ENCODE assay signal across 9 mouse cellular contexts in genomic region chr4:126156617-126157016, GRCm38 (mm10). TPM values are rescaled to one million over a fixed set of nuclear protein-coding genes. Genes with fewer than 3 reads are reported as not detected.
DNase-seq lines count a peak whose midpoint lies in the region; ATAC-seq and TF ChIP-seq lines count a peak whose summit lies in the region.
"Had no signal": no experiment of that assay in that cellular context is flagged by ENCODE, and none has a peak within 500 bp of the region (broad histone marks: within the 10 kb centered on the region; RNA-seq: fewer than 3 reads in every experiment).

No protein-coding gene starts in this region.

- no peak for DNase-seq in lung, embryonic 14.5 days
- no peak for DNase-seq in lung, postnatal 25 days (ENCODE audit: low spot score)
- DNase-seq in limb, embryonic 10.5 days (ENCODE audit: low spot score): no peak
- no peak for DNase-seq in urinary bladder, postnatal 4 days (ENCODE audit: low spot score in 2 of 2)
- DNase-seq in right cerebral cortex, postnatal 14 days: no peak
- DNase-seq in adipocyte (ENCODE audit: low spot score): no peak

- H3K9ac ChIP-seq in lung, embryonic 14.5 days: no peak overlapping the region
- no peak overlapping the region for H3K9ac ChIP-seq in stomach, embryonic 16.5 days (ENCODE audit: low read length)
- H3K9ac ChIP-seq: heart, embryonic 15.5 days had no signal

- no peaks in the 10 kb centered on the region for H3K27me3 ChIP-seq in lung, embryonic 14.5 days (ENCODE audit: insufficient read depth, low read length)
- H3K27me3 ChIP-seq in limb, embryonic 10.5 days (ENCODE audit: low read depth, poor library complexity, severe bottlenecking): no peaks in the 10 kb centered on the region
- H3K27me3 ChIP-seq in stomach, embryonic 16.5 days (ENCODE audit: control insufficient read depth, insufficient read depth, low read length): no peaks in the 10 kb centered on the region

- H3K36me3 ChIP-seq in lung, embryonic 14.5 days (ENCODE audit: insufficient read depth): peaks cover 6% of the 10 kb centered on the region; the same call in 1 of the 2 replicates
- peaks cover 35% of the 10 kb centered on the region for H3K36me3 ChIP-seq in limb, embryonic 10.5 days
- H3K36me3 ChIP-seq in stomach, embryonic 16.5 days (ENCODE audit: control insufficient read depth, insufficient read depth, low read length): 0 out of 2 replicates have a peak, but pooled peaks cover 3% of the 10 kb centered on the region
- H3K36me3 ChIP-seq: heart, embryonic 15.5 days had no signal

- H3K4me3 ChIP-seq in lung, embryonic 14.5 days (ENCODE audit: low read depth, low read length): no peak overlapping the region
- H3K4me3 ChIP-seq in bone marrow macrophage, adult 2 months (ENCODE audit: insufficient read depth, low read length): no peak overlapping the region
- H3K4me3 ChIP-seq in limb, embryonic 10.5 days: no peak overlapping the region
- H3K4me3 ChIP-seq in stomach, embryonic 16.5 days (replicated peaks; ENCODE audit: low read length): no peak overlapping the region
- H3K4me3 ChIP-seq: heart, embryonic 15.5 days had no signal

- ATAC-seq in lung, embryonic 14.5 days (ENCODE audit: insufficient read depth): no peak
- ATAC-seq in stomach, embryonic 16.5 days (ENCODE audit: insufficient read depth, low FRiP score): no peak

- WGBS in lung, embryonic 14.5 days: 59% methylated on average over 5 of the region's 5 CpGs
- 59% methylated on average over 5 of the region's 5 CpGs for WGBS in limb, embryonic 10.5 days
- 62% methylated on average over 5 of the region's 5 CpGs for WGBS in stomach, embryonic 16.5 days

- no peaks in the 10 kb centered on the region for H3K9me3 ChIP-seq in lung, embryonic 14.5 days (ENCODE audit: low read depth, low read length)
- no peaks in the 10 kb centered on the region for H3K9me3 ChIP-seq in limb, embryonic 10.5 days (replicated peaks)
- no peaks in the 10 kb centered on the region for H3K9me3 ChIP-seq in stomach, embryonic 16.5 days (replicated peaks; ENCODE audit: control insufficient read depth, low read length)
- H3K9me3 ChIP-seq: heart, embryonic 15.5 days had no signal

- no peak overlapping the region for H3K4me2 ChIP-seq in lung, embryonic 14.5 days
- no peak overlapping the region for H3K4me2 ChIP-seq in stomach, embryonic 16.5 days (ENCODE audit: low read depth, low read length)
- H3K4me2 ChIP-seq: heart, embryonic 15.5 days had no signal

- H3K4me1 ChIP-seq in lung, embryonic 14.5 days (ENCODE audit: insufficient read depth): peaks cover 11% of the 10 kb centered on the region
- H3K4me1 ChIP-seq in bone marrow macrophage, adult 2 months (ENCODE audit: control insufficient read depth, insufficient read depth, low read length): peaks cover 18% of the 10 kb centered on the region
- peaks cover 38% of the 10 kb centered on the region for H3K4me1 ChIP-seq in limb, embryonic 10.5 days
- H3K4me1 ChIP-seq in stomach, embryonic 16.5 days (ENCODE audit: control insufficient read depth, insufficient read depth, low read length): peaks cover 12% of the 10 kb centered on the region; the same call in 1 of the 2 replicates

- TF ChIP-seq CTCF in lung, embryonic 14.5 days (IDR thresholded peaks at IDR 0.05; ENCODE audit: low read depth): peak; percentile 85
- TF ChIP-seq CTCF in bone marrow macrophage, adult 2 months (IDR thresholded peaks at IDR 0.05; ENCODE audit: low read depth, low read length): peak; percentile 95

- H3K27ac ChIP-seq in lung, embryonic 14.5 days (ENCODE audit: low read depth): peak overlapping the region; percentile 81; the same call in 1 of the 2 replicates
- H3K27ac ChIP-seq in bone marrow macrophage, adult 2 months (ENCODE audit: insufficient read depth, low read depth, low read length): no peak overlapping the region
- H3K27ac ChIP-seq in limb, embryonic 10.5 days: peak overlapping the region; percentile 75; the same call in 1 of the 2 replicates
- H3K27ac ChIP-seq in stomach, embryonic 16.5 days (ENCODE audit: low read length): 0 out of 2 replicates have a peak overlapping the region, but pooled peaks have one; percentile 83

- TF ChIP-seq POLR2A in bone marrow macrophage, adult 2 months (IDR thresholded peaks at IDR 0.05; ENCODE audit: borderline replicate concordance, low read depth, low read length): no peak

RNA-seq across cellular contexts. Expression of gene Sh3d21, which starts 6.7 kb away (rescaled TPM):
- polyA plus RNA-seq in lung, embryonic 14.5 days (2014; fragmentation: Nextera tagmentation; extraction: Ambion mirVana): 5.7 and 7.0 TPM in 2 replicates
- 1.3 and 2.0 TPM in 2 replicates for polyA plus RNA-seq in bone marrow macrophage, adult 2 months (2012; ENCODE audit: insufficient read depth, insufficient read length, missing spikeins)
- polyA plus RNA-seq in limb, embryonic 10.5 days (2016; fragmentation: Nextera tagmentation; extraction: Ambion mirVana): 2.9 and 4.7 TPM in 2 replicates
- polyA plus RNA-seq in stomach, embryonic 16.5 days (2015; fragmentation: Nextera tagmentation; extraction: Ambion mirVana): 7.3 and 8.6 TPM in 2 replicates

RNA-seq across cellular contexts. Expression of gene Eva1b, which starts 9.1 kb away (rescaled TPM):
- 92.6 and 97.8 TPM in 2 replicates for polyA plus RNA-seq in lung, embryonic 14.5 days (2014; fragmentation: Nextera tagmentation; extraction: Ambion mirVana)
- polyA plus RNA-seq in bone marrow macrophage, adult 2 months (2012; ENCODE audit: insufficient read depth, insufficient read length, missing spikeins): 20.7 and 23.1 TPM in 2 replicates
- polyA plus RNA-seq in limb, embryonic 10.5 days (2016; fragmentation: Nextera tagmentation; extraction: Ambion mirVana): 72.7 and 82.2 TPM in 2 replicates
- polyA plus RNA-seq in stomach, embryonic 16.5 days (2015; fragmentation: Nextera tagmentation; extraction: Ambion mirVana): 46.4 and 49.7 TPM in 2 replicates

RNA-seq across cellular contexts. Expression of gene Thrap3, which starts 45.9 kb away (rescaled TPM):
- polyA plus RNA-seq in lung, embryonic 14.5 days (2014; fragmentation: Nextera tagmentation; extraction: Ambion mirVana): 262 and 268 TPM in 2 replicates
- 230 and 236 TPM in 2 replicates for polyA plus RNA-seq in bone marrow macrophage, adult 2 months (2012; ENCODE audit: insufficient read depth, insufficient read length, missing spikeins)
- 263 and 287 TPM in 2 replicates for polyA plus RNA-seq in limb, embryonic 10.5 days (2016; fragmentation: Nextera tagmentation; extraction: Ambion mirVana)
- 164 and 176 TPM in 2 replicates for polyA plus RNA-seq in stomach, embryonic 16.5 days (2015; fragmentation: Nextera tagmentation; extraction: Ambion mirVana)

RNA-seq across cellular contexts. Expression of gene Stk40, which starts 52.9 kb away (rescaled TPM):
- 30.7 and 38.0 TPM in 2 replicates for polyA plus RNA-seq in lung, embryonic 14.5 days (2014; fragmentation: Nextera tagmentation; extraction: Ambion mirVana)
- polyA plus RNA-seq in bone marrow macrophage, adult 2 months (2012; ENCODE audit: insufficient read depth, insufficient read length, missing spikeins): 25.5 and 26.5 TPM in 2 replicates
- polyA plus RNA-seq in limb, embryonic 10.5 days (2016; fragmentation: Nextera tagmentation; extraction: Ambion mirVana): 48.2 and 52.1 TPM in 2 replicates
- polyA plus RNA-seq in stomach, embryonic 16.5 days (2015; fragmentation: Nextera tagmentation; extraction: Ambion mirVana): 28.4 and 29.6 TPM in 2 replicates
